8 mouse cellular contexts compared by ENCODE assay signal in genomic region chr9:59486076-59486518, GRCm38 (mm10). TPM values are rescaled to one million over a fixed set of nuclear protein-coding genes. Genes with fewer than 3 reads are reported as not detected.
A peak's percentile ranks its signal among the peaks of the same experiment; 100 is the strongest.
DNase-seq lines count a peak whose midpoint lies in the region; ATAC-seq and TF ChIP-seq lines count a peak whose summit lies in the region.

No protein-coding gene starts in this region.

- no peak for TF ChIP-seq POLR2A in CH12.LX (IDR thresholded peaks at IDR 0.05; ENCODE audit: low read depth, low read length)

- H3K4me1 ChIP-seq in heart, embryonic 16.5 days (ENCODE audit: control insufficient read depth, insufficient read depth, low read length) = peaks cover 8% of the 10 kb centered on the region; the same call in 1 of the 2 replicates
- H3K4me1 ChIP-seq in CH12.LX (ENCODE audit: control insufficient read depth in 1 of 2, insufficient read depth in 2 of 2) = peaks cover 0 to 22% of the 10 kb centered on the region in 2 experiments; a peak in 2 of 4 replicates
- peaks cover 22% of the 10 kb centered on the region for H3K4me1 ChIP-seq in embryonic facial prominence, embryonic 10.5 days
- H3K4me1 ChIP-seq in intestine, embryonic 15.5 days (replicated peaks) = no peaks in the 10 kb centered on the region
- H3K4me1 ChIP-seq in midbrain, embryonic 15.5 days = peaks cover 32% of the 10 kb centered on the region

- ATAC-seq in heart, embryonic 16.5 days (replicated peaks; ENCODE audit: extremely low read depth, insufficient read depth, low FRiP score) = peak; percentile 62
- ATAC-seq in intestine, embryonic 15.5 days = peak; percentile 81
- ATAC-seq in midbrain, embryonic 15.5 days (replicated peaks) = peak; percentile 78

- under 1% methylated on average over 64 of the region's 71 CpGs for WGBS in heart, embryonic 16.5 days
- WGBS in embryonic facial prominence, embryonic 10.5 days = 2% methylated on average over 68 of the region's 71 CpGs
- under 1% methylated on average over 61 of the region's 71 CpGs for WGBS in intestine, embryonic 15.5 days
- under 1% methylated on average over 70 of the region's 71 CpGs for WGBS in midbrain, embryonic 15.5 days

- TF ChIP-seq EP300 in CH12.LX (IDR thresholded peaks at IDR 0.05; ENCODE audit: low read length) = no peak

- no peak for TF ChIP-seq RAD21 in CH12.LX (IDR thresholded peaks at IDR 0.05; ENCODE audit: low read depth, low read length)

- peak overlapping the region; percentile 99 for H3K4me3 ChIP-seq in heart, embryonic 16.5 days (ENCODE audit: low read length)
- H3K4me3 ChIP-seq in CH12.LX (replicated peaks in 1 of 3; ENCODE audit: low read depth in 2 of 3, low read length in 2 of 3, poor library complexity in 1 of 3) = peak overlapping the region; percentile 90 to 99 (median 91)
- H3K4me3 ChIP-seq in embryonic facial prominence, embryonic 10.5 days = peak overlapping the region; percentile 97
- peak overlapping the region; percentile 96 for H3K4me3 ChIP-seq in intestine, embryonic 15.5 days (replicated peaks)
- H3K4me3 ChIP-seq in midbrain, embryonic 15.5 days = peak overlapping the region; percentile 67

- no peaks in the 10 kb centered on the region for H3K36me3 ChIP-seq in heart, embryonic 16.5 days (ENCODE audit: control insufficient read depth, insufficient read depth)
- no peaks in the 10 kb centered on the region for H3K36me3 ChIP-seq in CH12.LX (replicated peaks in 1 of 2; ENCODE audit: control insufficient read depth in 1 of 2, insufficient read depth in 1 of 2, low read length in 1 of 2)
- H3K36me3 ChIP-seq in embryonic facial prominence, embryonic 10.5 days (replicated peaks) = peaks cover 14% of the 10 kb centered on the region
- no peaks in the 10 kb centered on the region for H3K36me3 ChIP-seq in intestine, embryonic 15.5 days
- no peaks in the 10 kb centered on the region for H3K36me3 ChIP-seq in midbrain, embryonic 15.5 days (replicated peaks)

- peaks cover 38% of the 10 kb centered on the region for H3K79me2 ChIP-seq in CH12.LX (replicated peaks; ENCODE audit: control insufficient read depth, extremely low read depth, insufficient read depth, poor library complexity, severe bottlenecking)

- no peaks in the 10 kb centered on the region for H3K27me3 ChIP-seq in heart, embryonic 16.5 days (ENCODE audit: control insufficient read depth, insufficient read depth, low read length)
- H3K27me3 ChIP-seq in CH12.LX (replicated peaks) = no peaks in the 10 kb centered on the region
- H3K27me3 ChIP-seq in embryonic facial prominence, embryonic 10.5 days (replicated peaks; ENCODE audit: low read depth, poor library complexity, severe bottlenecking) = no peaks in the 10 kb centered on the region
- no peaks in the 10 kb centered on the region for H3K27me3 ChIP-seq in intestine, embryonic 15.5 days (replicated peaks)
- H3K27me3 ChIP-seq in midbrain, embryonic 15.5 days (replicated peaks) = no peaks in the 10 kb centered on the region

- dilution Hi-C loops in CH12.LX (cut with MboI; ENCODE audit: extremely low pct_ligation_motif_present, extremely low pct_unique_long_range_greater_than_20kb, low sequenced_read_pairs) = no loop called here

- in situ Hi-C loops in CH12.LX (cut with MboI; ENCODE audit: low pct_ligation_motif_present, low pct_unique_long_range_greater_than_20kb, low sequenced_read_pairs) = no loop called here

- H3K4me2 ChIP-seq in heart, embryonic 16.5 days (ENCODE audit: low read depth, low read length) = peak overlapping the region; percentile 96
- no peak overlapping the region for H3K4me2 ChIP-seq in CH12.LX (ENCODE audit: insufficient read depth, low read depth, poor library complexity, severe bottlenecking)
- H3K4me2 ChIP-seq in intestine, embryonic 15.5 days (replicated peaks) = peak overlapping the region; percentile 74
- H3K4me2 ChIP-seq in midbrain, embryonic 15.5 days = peak overlapping the region; percentile 54

- DNase-seq in heart, adult 18-20 months = no peak
- DNase-seq in CH12.LX (ENCODE audit: extremely low read depth) (no peak), MN1 (ENCODE audit: low spot score) (no peak)
- no peak for DNase-seq in embryonic facial prominence, embryonic 10.5 days (ENCODE audit: low spot score)
- no peak for DNase-seq in right cerebral cortex, postnatal 36 days (ENCODE audit: low spot score in 2 of 2)

- H3K9me3 ChIP-seq in heart, embryonic 16.5 days (replicated peaks; ENCODE audit: control insufficient read depth, low read length) = no peaks in the 10 kb centered on the region
- no peaks in the 10 kb centered on the region for H3K9me3 ChIP-seq in CH12.LX (replicated peaks; ENCODE audit: low read length)
- H3K9me3 ChIP-seq in embryonic facial prominence, embryonic 10.5 days = no peaks in the 10 kb centered on the region
- H3K9me3 ChIP-seq in intestine, embryonic 15.5 days = no peaks in the 10 kb centered on the region
- no peaks in the 10 kb centered on the region for H3K9me3 ChIP-seq in midbrain, embryonic 15.5 days

- H3K9ac ChIP-seq in heart, embryonic 16.5 days (ENCODE audit: low read length) = peak overlapping the region; percentile 99
- peak overlapping the region; percentile 89 for H3K9ac ChIP-seq in CH12.LX (ENCODE audit: insufficient read depth, low read depth)
- peak overlapping the region; percentile 97 for H3K9ac ChIP-seq in intestine, embryonic 15.5 days
- peak overlapping the region; percentile 95 for H3K9ac ChIP-seq in midbrain, embryonic 15.5 days

- H3K27ac ChIP-seq in heart, embryonic 16.5 days (ENCODE audit: low read length) = peak overlapping the region; percentile 99
- peak overlapping the region; percentile 86 for H3K27ac ChIP-seq in CH12.LX (ENCODE audit: insufficient read depth, low read depth)
- H3K27ac ChIP-seq in embryonic facial prominence, embryonic 10.5 days (replicated peaks) = peak overlapping the region; percentile 100
- peak overlapping the region; percentile 99 for H3K27ac ChIP-seq in intestine, embryonic 15.5 days
- peak overlapping the region; percentile 98 for H3K27ac ChIP-seq in midbrain, embryonic 15.5 days

- TF ChIP-seq CTCF in CH12.LX (conservative IDR thresholded peaks at IDR 0.05 in 1 of 2, IDR thresholded peaks at IDR 0.05 in 1 of 2; ENCODE audit: low read depth in 2 of 2, low read length in 2 of 2) = no peak

TF ChIP-seq in CH12.LX, 34 proteins besides CTCF, POLR2A, EP300 and RAD21:
- peak; percentile 89; the same call in 1 of the 2 replicates for TF ChIP-seq UBTF (IDR thresholded peaks at IDR 0.05; ENCODE audit: low read depth, low read length)
- no peak for TF ChIP-seq SIN3A (IDR thresholded peaks at IDR 0.05; ENCODE audit: low read length)
- TF ChIP-seq KAT2A (IDR thresholded peaks at IDR 0.05; ENCODE audit: insufficient replicate concordance, low read length) = no peak
- TF ChIP-seq TBP (conservative IDR thresholded peaks at IDR 0.05; ENCODE audit: low read depth, low read length) = no peak
- TF ChIP-seq SMC3 (IDR thresholded peaks at IDR 0.05; ENCODE audit: low read depth, low read length) = no peak
- no peak for TF ChIP-seq USF2 (conservative IDR thresholded peaks at IDR 0.05; ENCODE audit: low read depth, low read length)
- TF ChIP-seq ZMIZ1 (IDR thresholded peaks at IDR 0.05; ENCODE audit: low read depth, low read length) = no peak

RNA-seq across cellular contexts. Expression of gene Arih1, which starts 0.3 kb away (rescaled TPM):
- polyA plus RNA-seq in heart, embryonic 16.5 days (2015; fragmentation: Nextera tagmentation; extraction: Ambion mirVana) = 13.6 and 16.9 TPM in 2 replicates
- total RNA-seq in heart, adult 18-20 months (2021) = 10 to 100 TPM; 79.2 to 94.4 TPM
- 52.4 and 57.4 TPM in 2 replicates for total RNA-seq in CH12.LX (2012; rRNA removed)
- 38.7 and 45.2 TPM in 2 replicates for total RNA-seq in CH12.LX (2014; rRNA removed)
- 68.7 and 70.9 TPM in 2 replicates for polyA plus RNA-seq in CH12.LX (2012; ENCODE audit: insufficient read length, low read depth)
- polyA plus RNA-seq in embryonic facial prominence, embryonic 10.5 days (2016; fragmentation: Nextera tagmentation; extraction: Ambion mirVana) = 18.7 and 19.5 TPM in 2 replicates
- polyA plus RNA-seq in intestine, embryonic 15.5 days (2015; fragmentation: Nextera tagmentation; extraction: Ambion mirVana) = 11.5 and 12.7 TPM in 2 replicates
- polyA plus RNA-seq in midbrain, embryonic 15.5 days (2015; fragmentation: Nextera tagmentation; extraction: Ambion mirVana) = 17.4 and 20.8 TPM in 2 replicates

RNA-seq across cellular contexts. Expression of gene Hexa, which starts 53.2 kb away (rescaled TPM):
- 66.2 and 76.3 TPM in 2 replicates for polyA plus RNA-seq in heart, embryonic 16.5 days (2015; fragmentation: Nextera tagmentation; extraction: Ambion mirVana)
- total RNA-seq in heart, adult 18-20 months (2021) = 10 to 100 TPM; 49.6 to 54.9 TPM
- total RNA-seq in CH12.LX (2012; rRNA removed) (61.7 and 65.8 TPM in 2 replicates), CH12.LX (2014; rRNA removed) (33.6 and 38.0 TPM in 2 replicates)
- polyA plus RNA-seq in CH12.LX (2012; ENCODE audit: insufficient read length, low read depth) = 35.6 and 37.1 TPM in 2 replicates
- polyA plus RNA-seq in embryonic facial prominence, embryonic 10.5 days (2016; fragmentation: Nextera tagmentation; extraction: Ambion mirVana) = 42.5 and 43.2 TPM in 2 replicates
- 108 and 120 TPM in 2 replicates for polyA plus RNA-seq in intestine, embryonic 15.5 days (2015; fragmentation: Nextera tagmentation; extraction: Ambion mirVana)
- polyA plus RNA-seq in midbrain, embryonic 15.5 days (2015; fragmentation: Nextera tagmentation; extraction: Ambion mirVana) = 61.2 and 67.6 TPM in 2 replicates

RNA-seq across cellular contexts. Expression of gene Tmem202, which starts 53.5 kb away (rescaled TPM):
- polyA plus RNA-seq in heart, embryonic 16.5 days (2015; fragmentation: Nextera tagmentation; extraction: Ambion mirVana) = 0.27 and 0.34 TPM in 2 replicates
- under 1 TPM; 0.40 to 0.93 TPM for total RNA-seq in heart, adult 18-20 months (2021)
- total RNA-seq in CH12.LX (2012; rRNA removed) (0.64 and 0.97 TPM in 2 replicates), CH12.LX (2014; rRNA removed) (0.20 TPM in 1 of 2 replicates, not detected in the other)
- polyA plus RNA-seq in CH12.LX (2012; ENCODE audit: insufficient read length, low read depth) = not detected in 2 replicates
- polyA plus RNA-seq in embryonic facial prominence, embryonic 10.5 days (2016; fragmentation: Nextera tagmentation; extraction: Ambion mirVana) = not detected in 2 replicates
- polyA plus RNA-seq in intestine, embryonic 15.5 days (2015; fragmentation: Nextera tagmentation; extraction: Ambion mirVana) = 0.35 TPM in 1 of 2 replicates, not detected in the other
- 0.42 and 0.67 TPM in 2 replicates for polyA plus RNA-seq in midbrain, embryonic 15.5 days (2015; fragmentation: Nextera tagmentation; extraction: Ambion mirVana)
